Mouse (Mus musculus) retina, adult 2 months (tissue): ENCODE measurements around the gene Tns3.

Experiments used
- DNase-seq: peaks from one replicate; pipeline ENCODE4 v3.0.0-alpha.2; 2012; ENCODE audit warnings: low read depth, low spot score

Tns3 gene

GRCm38 (mm10) chr11:8680650-8681049, 16.3 kb upstream of the Tns3 start:
- no peak for DNase-seq

DNA sequence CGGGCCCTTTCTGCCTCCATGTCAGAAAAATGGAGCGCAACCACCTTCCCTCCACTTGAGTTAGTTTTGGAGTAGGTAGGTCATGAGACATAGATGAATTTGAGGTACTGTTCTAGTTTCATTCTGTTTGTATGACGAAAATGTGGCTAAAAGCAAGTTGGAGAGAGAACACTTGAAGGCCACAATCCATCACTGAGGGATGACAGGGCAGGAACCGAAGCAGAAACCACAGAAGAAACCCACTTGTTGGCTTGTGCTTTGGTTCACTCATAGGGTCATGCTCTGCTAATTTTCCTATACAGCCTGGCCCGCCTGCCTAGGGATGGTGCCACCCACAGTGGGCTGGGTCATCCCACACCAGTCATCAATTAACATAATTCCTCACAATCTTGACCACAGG, 14.9 kb upstream of the Tns3 start:
- DNase-seq: no peak

- no peak for DNase-seq
Measured at GRCm38 (mm10) chr11:8678260-8678995, 14.1 kb upstream of the Tns3 start.

DNA sequence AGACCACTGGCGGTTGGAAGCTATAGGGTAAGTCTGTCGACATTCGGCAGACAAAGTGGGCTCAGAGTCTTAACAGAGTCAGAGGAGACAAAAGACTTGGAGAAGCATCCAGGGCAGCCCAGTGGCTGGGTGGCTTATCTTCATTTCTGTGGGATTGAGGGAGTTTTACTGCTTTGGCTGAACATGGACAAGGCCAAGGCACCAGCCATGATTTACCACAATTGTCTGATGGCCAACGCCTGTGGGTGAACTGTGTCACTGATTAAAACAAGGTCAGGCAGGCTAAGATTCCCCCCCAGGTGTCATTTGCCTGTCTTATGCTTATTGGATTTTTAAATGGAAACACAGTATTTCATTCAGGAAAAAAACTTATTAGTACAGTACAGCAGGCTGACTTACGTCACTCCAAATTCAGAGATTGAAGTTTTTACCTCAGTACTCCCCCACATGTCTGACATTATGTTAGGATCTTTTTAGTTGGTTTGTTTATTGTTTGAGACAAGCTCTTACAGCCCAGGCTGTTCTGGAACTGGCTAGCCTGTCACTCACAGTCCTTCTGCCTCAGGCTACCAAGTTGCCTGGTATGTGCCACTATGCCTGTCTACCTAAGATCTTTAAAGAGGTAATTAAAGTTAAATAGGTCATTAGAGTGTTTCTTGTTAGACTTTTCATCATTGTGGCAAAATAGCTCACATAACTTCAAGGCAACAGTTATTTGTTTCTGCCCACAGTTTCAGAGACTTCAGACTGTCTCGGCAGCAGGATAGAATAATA, 11.6 kb upstream of the Tns3 start:
- no peak for DNase-seq

GRCm38 (mm10) chr11:8674549-8675149, 10.3 kb upstream of the Tns3 start:
- no peak for DNase-seq

DNA sequence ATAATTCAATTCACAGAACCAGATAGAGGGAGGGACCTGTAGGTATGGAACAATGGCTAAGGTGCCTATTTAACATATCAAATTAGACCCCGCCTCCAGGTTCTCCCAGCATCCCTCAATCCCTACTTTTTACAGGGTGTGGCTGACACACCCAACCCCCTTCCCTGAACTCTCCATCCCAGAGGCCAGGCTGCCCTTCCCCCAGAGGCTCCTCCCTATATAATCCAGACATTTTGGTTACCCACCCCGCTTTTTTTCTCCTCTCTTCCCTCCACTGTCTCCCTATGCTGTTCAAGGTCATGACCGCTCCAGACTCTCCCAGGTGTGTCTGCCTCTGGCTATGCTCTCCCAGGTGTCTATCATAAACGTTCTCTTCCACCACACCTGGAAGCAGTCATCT, 7.4 kb upstream of the Tns3 start:
- no peak for DNase-seq

DNA sequence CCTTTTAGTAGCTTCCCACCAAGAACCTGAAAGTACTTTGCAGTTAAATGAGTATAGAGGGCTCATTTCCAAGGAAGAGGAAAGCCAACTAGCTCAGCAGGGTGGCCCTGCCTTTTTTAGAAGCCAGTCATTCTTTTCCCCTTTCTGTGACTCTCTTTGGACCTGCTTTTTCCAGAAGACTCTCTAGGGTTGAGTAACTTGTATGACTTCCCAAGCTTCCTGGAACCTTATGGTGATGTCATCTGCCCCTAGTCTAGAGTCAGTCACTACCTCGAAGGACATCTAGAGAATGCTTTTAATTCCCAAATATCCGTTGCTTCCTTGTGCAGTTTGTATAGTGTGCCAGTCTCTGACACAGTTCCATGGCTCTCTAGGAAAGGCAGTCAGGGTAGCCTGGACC, 4.8 kb upstream of the Tns3 start:
- DNase-seq: no peak

- no peak for DNase-seq
Measured at GRCm38 (mm10) chr11:8664797-8665196, 462 bp upstream of the Tns3 start.

DNA sequence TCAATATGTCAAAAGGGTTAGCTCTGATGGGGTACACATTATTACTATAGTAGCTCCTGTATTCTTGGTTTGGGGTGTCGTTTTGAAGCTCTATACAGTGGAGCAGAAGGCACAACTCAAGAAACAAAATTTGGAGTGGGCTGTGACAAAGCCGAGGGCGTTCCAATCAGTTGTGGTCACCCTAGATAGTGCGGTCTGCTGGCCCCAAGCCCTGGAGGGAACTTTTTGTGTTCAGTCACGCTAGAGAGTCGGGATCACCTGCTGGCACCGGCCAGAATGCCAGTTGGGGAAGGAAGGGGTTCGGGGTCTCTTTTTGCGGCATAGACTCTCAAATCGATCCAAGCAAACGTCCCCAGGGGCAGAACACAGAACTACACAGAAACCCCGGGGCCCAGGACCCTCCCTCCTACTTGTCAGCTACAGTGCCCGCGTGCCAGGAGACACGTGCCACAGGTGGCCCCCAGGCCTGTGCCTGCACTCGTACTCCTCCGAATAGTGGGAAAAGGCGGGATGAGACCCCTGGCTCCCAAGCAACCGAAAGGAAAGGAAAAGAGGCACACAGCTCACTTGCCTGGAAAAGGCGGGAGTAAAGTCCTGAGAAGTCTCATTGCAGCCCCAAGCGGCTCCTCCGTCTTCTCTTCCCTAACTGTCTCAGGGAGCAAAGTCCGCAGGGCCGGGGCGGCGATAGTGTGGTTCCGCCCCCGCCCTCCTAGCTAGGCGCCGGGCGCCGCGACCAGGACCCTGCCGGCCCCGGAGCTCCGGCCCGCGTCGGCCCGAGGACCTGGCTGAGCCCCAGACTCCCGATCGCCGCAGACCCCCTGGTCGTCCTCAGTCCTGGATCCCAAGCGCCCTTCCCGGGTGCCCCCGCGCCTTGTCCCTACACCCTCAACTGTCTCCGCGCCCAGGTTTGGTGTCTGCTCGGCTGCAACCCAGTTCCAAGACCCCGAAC, 617 bp downstream of the Tns3 start:
- no peak for DNase-seq

DNA sequence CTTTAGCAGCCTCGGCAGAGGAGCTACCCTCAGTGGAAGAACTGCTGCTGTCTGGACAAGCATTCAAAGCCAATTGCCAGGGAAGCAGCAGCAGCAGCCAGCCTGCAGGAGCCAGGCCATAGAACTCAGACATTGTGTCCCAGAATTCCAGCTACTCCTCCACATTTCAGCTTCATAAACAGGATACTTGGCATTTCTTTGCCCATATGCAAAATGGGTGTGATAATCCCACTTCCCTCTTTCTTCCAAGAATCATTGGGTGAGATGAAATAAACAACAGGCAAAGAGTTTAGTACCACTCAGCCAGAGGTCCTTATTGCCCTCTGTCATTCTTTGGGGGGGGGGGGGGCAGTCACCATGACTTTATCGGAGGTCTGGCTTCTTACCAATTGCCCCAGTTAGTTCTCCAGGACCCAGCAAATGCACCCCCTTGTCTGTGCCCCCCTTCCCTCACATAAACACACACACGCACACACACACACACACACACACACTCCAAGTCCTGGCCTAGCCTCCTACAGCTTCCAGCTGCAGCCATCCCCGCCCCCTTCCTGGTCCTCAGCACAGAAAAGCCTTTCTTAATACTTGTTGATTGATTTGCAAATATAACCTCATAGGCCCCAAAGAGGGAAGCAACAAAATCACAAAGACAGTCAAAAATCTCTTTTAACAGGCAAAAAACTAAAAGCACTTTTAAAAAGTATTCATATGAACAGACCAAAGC, 1.5 kb downstream of the Tns3 start:
- no peak for DNase-seq

DNA sequence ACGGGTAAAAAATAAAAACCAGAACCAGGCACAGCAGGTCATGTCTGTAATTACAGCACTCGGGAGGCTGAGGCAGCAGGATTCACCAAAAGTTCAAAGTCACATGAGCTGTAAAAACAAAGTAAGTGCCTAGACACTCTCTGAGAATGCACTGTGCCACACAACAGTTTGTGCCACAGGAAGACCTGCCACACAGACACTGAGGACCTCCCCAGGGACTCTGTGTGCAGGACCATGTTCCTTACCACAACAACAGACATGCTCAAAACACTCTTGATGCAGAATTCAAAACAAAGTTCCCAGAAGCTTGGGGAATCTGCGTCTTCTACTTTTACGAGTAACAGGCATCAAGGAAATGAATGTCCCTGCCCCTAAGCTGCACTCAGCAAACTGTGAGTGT, 3.4 kb downstream of the Tns3 start:
- DNase-seq: no peak

DNA sequence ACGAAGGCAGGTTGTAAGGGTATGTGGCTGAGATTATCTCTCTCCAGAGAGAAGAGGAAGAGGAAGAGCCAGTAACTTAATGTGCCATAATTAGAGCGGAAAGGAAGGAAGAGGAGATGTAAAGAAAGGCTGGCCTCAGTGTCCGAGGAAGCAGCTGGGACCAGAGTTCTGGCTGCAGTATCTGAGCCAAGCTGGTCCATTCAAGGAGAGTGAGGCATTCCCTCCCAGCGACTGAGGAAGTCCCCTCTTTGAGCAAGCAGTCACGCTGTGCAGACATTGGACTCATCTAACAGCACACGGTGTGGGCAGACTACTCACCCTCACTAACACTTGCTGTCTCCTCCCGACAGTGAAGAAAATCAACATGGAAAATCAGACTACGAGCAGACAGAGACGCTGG, 4.5 kb downstream of the Tns3 start:
- DNase-seq: no peak

DNA sequence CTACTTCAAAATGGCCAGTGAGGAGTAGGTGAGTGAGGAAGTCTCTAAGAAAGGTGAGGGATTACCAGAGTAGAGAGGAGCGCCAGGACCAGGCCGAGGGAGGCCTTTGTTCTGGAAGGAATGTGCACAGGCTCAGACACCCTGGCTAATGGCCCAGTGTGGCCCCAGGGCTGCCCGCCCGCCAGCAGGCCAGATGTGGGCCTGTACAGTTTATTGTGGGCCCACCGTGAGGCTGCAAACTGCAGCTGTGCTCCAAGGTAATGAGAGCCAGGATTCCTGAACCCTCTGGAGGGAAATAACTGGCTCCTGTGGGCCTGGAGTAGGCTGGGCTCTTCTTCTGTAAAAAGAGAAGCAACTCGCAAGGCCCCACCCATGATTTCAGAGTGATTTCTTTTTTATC, 5.3 kb downstream of the Tns3 start:
- no peak for DNase-seq

GRCm38 (mm10) chr11:8657493-8657892, 6.8 kb downstream of the Tns3 start:
- DNase-seq: no peak

- no peak for DNase-seq
Measured at GRCm38 (mm10) chr11:8656448-8657393, 7.6 kb downstream of the Tns3 start.

GRCm38 (mm10) chr11:8653800-8654295, 10.5 kb downstream of the Tns3 start:
- no peak for DNase-seq

- DNase-seq: no peak
Measured at GRCm38 (mm10) chr11:8652792-8653645, 11.3 kb downstream of the Tns3 start.

- DNase-seq: no peak
Measured at GRCm38 (mm10) chr11:8652116-8652714, 12.1 kb downstream of the Tns3 start.
